Mouse (Mus musculus): ENCODE results near the gene Slc10a6. TPM values are rescaled to one million over a fixed set of nuclear protein-coding genes. Genes with fewer than 3 reads are reported as not detected.

The Slc10a6 gene
- polyA plus RNA-seq, 1 experiment: 0.88 TPM

DNA sequence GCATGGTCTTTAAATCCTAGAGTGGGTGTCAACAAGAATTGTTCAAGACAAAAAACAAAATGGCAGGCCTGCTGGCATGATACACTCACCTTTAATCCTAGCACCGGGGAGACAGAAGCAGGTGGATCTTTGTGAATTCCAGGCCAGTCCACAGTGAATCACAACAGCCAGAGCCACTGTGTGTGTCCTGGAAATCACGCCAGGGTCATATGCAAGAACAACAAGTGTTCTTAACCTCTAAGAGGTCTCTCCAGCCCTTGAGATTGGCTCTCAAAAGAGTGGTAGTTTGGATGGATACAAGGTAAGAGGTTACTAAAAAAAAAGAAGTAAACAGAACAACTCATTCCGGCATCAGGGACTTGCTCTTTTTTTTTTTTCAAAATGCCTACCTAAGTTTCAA lies 18.1 kb upstream of the Slc10a6 start:
- Histone ChIP-seq H3K4me3 (ENCODE audit: insufficient read depth, low read depth, low read length) (no peak overlapping the region), H3K4me1 (ENCODE audit: control insufficient read depth, insufficient read depth, low read length) (no peaks in the 10 kb centered on the region), H3K36me3 (ENCODE audit: control insufficient read depth, insufficient read depth, low read length) (no peaks in the 10 kb centered on the region), H3K27ac (ENCODE audit: insufficient read depth, low read depth, low read length) (no peak overlapping the region), H3K27me3 (replicated peaks; ENCODE audit: control insufficient read depth, insufficient read depth, low read length) (no peaks in the 10 kb centered on the region)
- TF ChIP-seq POLR2A (IDR thresholded peaks at IDR 0.05; ENCODE audit: low read depth, low read length) (no peak), CTCF (conservative IDR thresholded peaks at IDR 0.05; ENCODE audit: insufficient read depth, insufficient read length, low read depth, low read length) (no peak)
- DNase-seq: no peak
- WGBS: 90% methylated on average over 3 of the region's 3 CpGs

DNA sequence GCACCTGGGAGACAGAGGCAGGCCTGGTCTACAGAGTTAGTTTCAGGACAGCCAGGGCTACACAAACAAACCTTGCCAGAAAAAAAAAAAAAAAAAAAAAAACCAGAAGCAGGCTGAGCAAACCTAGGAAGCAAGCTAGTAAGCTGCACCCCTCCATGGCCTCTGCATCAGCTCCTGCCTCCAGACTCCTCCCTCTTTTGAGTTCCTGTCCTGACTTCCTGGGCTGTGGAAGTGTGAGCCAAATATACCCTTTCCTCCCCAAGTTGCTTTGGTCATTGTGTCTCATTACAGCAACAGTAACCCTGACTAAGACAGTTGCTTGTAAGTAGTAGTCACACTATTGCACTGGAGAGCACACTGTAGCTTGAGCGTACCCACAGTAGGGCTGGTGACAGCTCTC lies 15.0 kb upstream of the Slc10a6 start:
- no peak for DNase-seq
- TF ChIP-seq POLR2A (IDR thresholded peaks at IDR 0.05; ENCODE audit: low read depth, low read length) (no peak), CTCF (conservative IDR thresholded peaks at IDR 0.05; ENCODE audit: insufficient read depth, insufficient read length, low read depth, low read length) (no peak)
- no peaks in the 10 kb centered on the region for H3K27me3 ChIP-seq (replicated peaks; ENCODE audit: control insufficient read depth, insufficient read depth, low read length)
- no peaks in the 10 kb centered on the region for H3K4me1 ChIP-seq (ENCODE audit: control insufficient read depth, insufficient read depth, low read length)
- no peak overlapping the region for H3K27ac ChIP-seq (ENCODE audit: insufficient read depth, low read depth, low read length)
- no peak overlapping the region for H3K4me3 ChIP-seq (ENCODE audit: insufficient read depth, low read depth, low read length)
- no peaks in the 10 kb centered on the region for H3K36me3 ChIP-seq (ENCODE audit: control insufficient read depth, insufficient read depth, low read length)
- 97% methylated on average over 1 of the region's 1 CpGs for WGBS

DNA sequence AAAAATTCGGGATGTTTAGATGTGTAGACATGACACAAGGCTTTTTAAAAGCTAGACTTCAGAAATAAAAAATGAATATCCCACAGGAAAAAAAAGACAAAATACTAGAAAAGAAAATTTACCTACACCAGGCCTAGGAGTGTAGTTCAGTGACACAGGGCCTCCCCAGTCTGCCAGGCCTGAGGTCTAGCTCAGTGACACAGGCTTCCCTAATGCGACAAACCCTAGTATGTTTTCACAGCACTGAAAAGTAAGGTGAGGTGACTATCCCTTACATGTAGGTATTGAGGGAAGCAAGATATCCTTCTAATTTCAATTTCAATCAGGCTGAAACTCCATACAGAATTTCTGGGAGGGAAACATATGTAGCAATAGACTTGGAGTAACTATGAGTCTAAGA lies 8.0 kb upstream of the Slc10a6 start:
- H3K36me3 ChIP-seq (ENCODE audit: control insufficient read depth, insufficient read depth, low read length): no peaks in the 10 kb centered on the region
- no peak overlapping the region for H3K27ac ChIP-seq (ENCODE audit: insufficient read depth, low read depth, low read length)
- no peak overlapping the region for H3K4me3 ChIP-seq (ENCODE audit: insufficient read depth, low read depth, low read length)
- DNase-seq: no peak
- no peaks in the 10 kb centered on the region for H3K27me3 ChIP-seq (replicated peaks; ENCODE audit: control insufficient read depth, insufficient read depth, low read length)
- TF ChIP-seq POLR2A (IDR thresholded peaks at IDR 0.05; ENCODE audit: low read depth, low read length) (no peak), CTCF (conservative IDR thresholded peaks at IDR 0.05; ENCODE audit: insufficient read depth, insufficient read length, low read depth, low read length) (no peak)
- H3K4me1 ChIP-seq (ENCODE audit: control insufficient read depth, insufficient read depth, low read length): no peaks in the 10 kb centered on the region
- WGBS: 88% methylated on average over 2 of the region's 2 CpGs

DNA sequence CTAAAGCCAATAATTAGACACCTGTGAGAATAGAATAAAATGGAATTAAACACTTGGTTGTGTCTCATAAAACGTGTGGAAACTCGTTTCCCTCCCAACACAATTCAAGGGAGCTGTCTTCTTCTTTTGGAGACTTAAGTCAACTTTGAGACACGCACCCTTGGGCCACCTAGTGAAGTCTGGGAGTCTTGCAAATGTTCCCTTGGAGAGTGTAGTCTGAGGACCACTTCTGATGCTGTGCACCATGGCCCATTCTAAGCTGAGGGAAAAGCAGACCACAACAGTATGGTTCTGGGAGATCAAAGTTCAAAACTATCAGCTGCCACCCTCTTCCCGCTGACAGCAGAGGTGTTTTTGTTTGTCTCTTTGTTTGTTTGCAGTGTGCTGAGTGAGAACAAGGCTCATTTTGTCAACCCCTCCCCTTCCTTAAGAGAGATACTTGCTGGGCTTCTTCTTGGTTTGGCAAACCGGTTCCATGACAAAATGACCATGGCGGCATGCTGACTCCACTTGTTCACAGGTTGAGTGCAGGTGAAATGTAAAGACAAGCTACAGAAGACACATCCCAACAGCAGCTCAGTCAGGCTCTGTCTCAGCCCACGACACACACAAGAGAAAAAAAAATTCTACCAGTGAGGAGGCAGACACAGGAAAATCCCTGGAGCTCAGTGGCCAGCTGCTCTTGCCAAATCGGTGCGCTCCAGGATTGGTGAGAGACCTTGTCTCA lies 814 bp upstream of the Slc10a6 start:
- WGBS: 79% methylated on average over 9 of the region's 9 CpGs
- Histone ChIP-seq H3K27ac (ENCODE audit: insufficient read depth, low read depth, low read length) (peak overlapping the region; percentile 69; the same call in 1 of the 2 replicates), H3K4me1 (ENCODE audit: control insufficient read depth, insufficient read depth, low read length) (no peaks in the 10 kb centered on the region), H3K27me3 (replicated peaks; ENCODE audit: control insufficient read depth, insufficient read depth, low read length) (no peaks in the 10 kb centered on the region), H3K36me3 (ENCODE audit: control insufficient read depth, insufficient read depth, low read length) (no peaks in the 10 kb centered on the region), H3K4me3 (ENCODE audit: insufficient read depth, low read depth, low read length) (no peak overlapping the region)
- no peak for DNase-seq
- no peak for TF ChIP-seq POLR2A (IDR thresholded peaks at IDR 0.05; ENCODE audit: low read depth, low read length)
- TF ChIP-seq CTCF (conservative IDR thresholded peaks at IDR 0.05; ENCODE audit: insufficient read depth, insufficient read length, low read depth, low read length): no peak

DNA sequence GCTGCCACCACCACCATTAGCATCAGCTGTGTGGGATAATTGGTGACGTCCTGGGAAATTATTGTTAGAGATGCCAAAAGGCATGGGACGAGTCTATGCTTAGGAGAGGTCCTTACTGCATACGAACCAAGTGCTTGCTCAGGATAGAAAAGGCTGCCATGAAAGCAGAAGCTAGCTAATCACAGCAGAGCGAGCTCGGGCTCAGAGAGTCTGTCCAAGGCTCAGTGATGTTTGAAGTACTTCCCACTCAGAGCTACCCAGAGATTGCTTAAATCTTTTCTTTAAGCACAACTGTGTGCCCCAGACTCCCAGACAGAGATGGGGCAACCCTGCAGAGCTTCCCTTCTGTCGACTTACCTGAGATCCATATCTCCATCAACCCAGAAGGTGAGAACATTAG lies 704 bp downstream of the Slc10a6 start:
- Histone ChIP-seq H3K4me1 (ENCODE audit: control insufficient read depth, insufficient read depth, low read length) (no peaks in the 10 kb centered on the region), H3K4me3 (ENCODE audit: insufficient read depth, low read depth, low read length) (peak overlapping the region; percentile 26; the same call in 1 of the 2 replicates), H3K27ac (ENCODE audit: insufficient read depth, low read depth, low read length) (peak overlapping the region; percentile 57; the same call in 1 of the 2 replicates), H3K27me3 (replicated peaks; ENCODE audit: control insufficient read depth, insufficient read depth, low read length) (no peaks in the 10 kb centered on the region), H3K36me3 (ENCODE audit: control insufficient read depth, insufficient read depth, low read length) (no peaks in the 10 kb centered on the region)
- no peak for DNase-seq
- TF ChIP-seq CTCF (conservative IDR thresholded peaks at IDR 0.05; ENCODE audit: insufficient read depth, insufficient read length, low read depth, low read length) (no peak), POLR2A (IDR thresholded peaks at IDR 0.05; ENCODE audit: low read depth, low read length) (no peak)
- 80% methylated on average over 6 of the region's 6 CpGs for WGBS

DNA sequence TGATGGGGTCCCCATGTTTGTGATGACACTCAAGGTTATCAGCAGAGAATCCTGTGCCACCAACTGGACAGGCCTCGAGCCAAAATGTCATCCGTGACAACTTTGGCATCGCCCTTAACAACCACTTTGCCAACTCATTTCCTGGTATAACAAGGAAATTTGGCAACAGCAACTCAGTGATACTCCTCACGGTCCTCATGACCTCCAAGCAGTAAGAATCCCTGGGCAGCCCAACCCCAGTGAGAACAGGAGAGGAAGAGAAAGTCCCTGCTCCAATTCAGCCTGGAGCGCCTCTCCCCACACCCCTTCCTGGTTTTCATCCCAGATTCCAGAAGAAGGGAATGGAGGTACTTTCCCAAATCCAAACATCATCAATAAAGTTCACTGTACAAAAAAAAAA lies 4.4 kb downstream of the Slc10a6 start:
- Histone ChIP-seq H3K4me3 (ENCODE audit: insufficient read depth, low read depth, low read length) (no peak overlapping the region), H3K4me1 (ENCODE audit: control insufficient read depth, insufficient read depth, low read length) (no peaks in the 10 kb centered on the region), H3K36me3 (ENCODE audit: control insufficient read depth, insufficient read depth, low read length) (no peaks in the 10 kb centered on the region), H3K27me3 (replicated peaks; ENCODE audit: control insufficient read depth, insufficient read depth, low read length) (no peaks in the 10 kb centered on the region), H3K27ac (ENCODE audit: insufficient read depth, low read depth, low read length) (no peak overlapping the region)
- TF ChIP-seq POLR2A (IDR thresholded peaks at IDR 0.05; ENCODE audit: low read depth, low read length): no peak
- no peak for TF ChIP-seq CTCF (conservative IDR thresholded peaks at IDR 0.05; ENCODE audit: insufficient read depth, insufficient read length, low read depth, low read length)
- no peak for DNase-seq
- 84% methylated on average over 5 of the region's 5 CpGs for WGBS

DNA sequence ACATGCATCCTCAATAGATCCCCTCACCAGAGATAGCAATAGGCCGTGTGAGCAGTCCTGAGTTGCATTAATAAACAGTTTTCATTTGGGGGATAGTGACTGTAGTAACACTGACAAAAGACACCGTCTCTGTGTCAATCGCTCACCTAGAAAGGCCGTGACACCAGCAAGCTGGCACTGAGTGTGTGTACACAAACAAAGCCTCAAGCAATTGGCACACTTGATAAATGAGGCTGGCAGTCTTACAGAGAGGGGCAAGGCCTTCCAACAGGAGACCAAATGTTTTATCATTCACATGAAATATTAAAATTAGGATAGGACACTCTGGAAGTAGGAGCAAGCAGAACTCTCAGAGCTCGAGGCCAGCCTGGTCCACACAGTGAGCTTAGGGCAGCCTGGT lies 6.9 kb downstream of the Slc10a6 start:
- Histone ChIP-seq H3K27ac (ENCODE audit: insufficient read depth, low read depth, low read length) (no peak overlapping the region), H3K4me3 (ENCODE audit: insufficient read depth, low read depth, low read length) (no peak overlapping the region), H3K27me3 (replicated peaks; ENCODE audit: control insufficient read depth, insufficient read depth, low read length) (no peaks in the 10 kb centered on the region), H3K4me1 (ENCODE audit: control insufficient read depth, insufficient read depth, low read length) (no peaks in the 10 kb centered on the region), H3K36me3 (ENCODE audit: control insufficient read depth, insufficient read depth, low read length) (no peaks in the 10 kb centered on the region)
- 84% methylated on average over 5 of the region's 5 CpGs for WGBS
- DNase-seq: no peak
- TF ChIP-seq CTCF (conservative IDR thresholded peaks at IDR 0.05; ENCODE audit: insufficient read depth, insufficient read length, low read depth, low read length) (no peak), POLR2A (IDR thresholded peaks at IDR 0.05; ENCODE audit: low read depth, low read length) (no peak)
